Mouse (Mus musculus) gastrocnemius, adult 18-20 months (tissue): ENCODE results near the gene Wdr46. TPM values are rescaled to one million over a fixed set of nuclear protein-coding genes. Genes with fewer than 3 reads are reported as not detected.
A peak's percentile ranks its signal among the peaks of the same experiment; 100 is the strongest.

ENCODE experiments used
- DNase-seq: peaks from one replicate; pipeline ENCODE4 v3.0.0; 2021; ENCODE audit warnings: low spot score
- total RNA-seq, 2 experiments: library from RNA; stranded (reverse); gene quantifications; 2 replicates each; pipeline ENCODE4 v1.2.3; 2021

The Wdr46 gene
- total RNA-seq, 2 experiments from 2014 or later: 8.7 to 8.8 TPM

DNA sequence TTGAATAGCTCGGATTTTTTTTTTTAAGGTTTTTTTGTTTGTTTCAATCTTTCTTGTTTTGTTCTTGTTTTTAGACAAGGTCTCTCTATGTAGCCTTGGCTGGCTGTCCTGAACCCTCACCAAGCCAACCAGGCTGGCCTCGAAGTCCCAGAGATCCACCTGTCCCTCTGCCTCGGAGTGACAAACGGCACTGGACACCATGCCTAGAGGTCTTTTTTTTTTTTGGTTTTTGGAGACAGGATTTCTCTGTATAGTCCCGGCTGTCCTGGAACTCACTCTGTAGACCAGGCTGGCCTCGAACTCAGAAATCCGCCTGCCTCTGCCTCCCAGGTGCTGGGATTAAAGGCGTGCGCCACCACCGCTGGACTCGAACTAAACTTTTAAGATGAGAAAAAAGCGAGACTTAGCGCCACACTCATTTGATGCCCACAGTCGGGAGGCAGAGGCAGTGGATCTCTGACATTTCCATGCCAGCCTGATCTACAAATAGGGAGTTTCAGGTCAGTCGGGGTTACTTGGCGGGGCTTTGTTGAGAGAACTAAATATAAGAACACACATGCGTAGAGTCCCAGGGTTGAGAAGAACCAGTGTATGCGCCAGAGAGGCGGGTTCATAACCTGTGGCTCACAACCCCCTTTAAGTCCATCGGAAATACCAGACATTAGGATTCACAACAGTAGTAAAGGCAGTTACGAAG, 12.1 kb upstream of the Wdr46 start:
- no peak for DNase-seq

DNA sequence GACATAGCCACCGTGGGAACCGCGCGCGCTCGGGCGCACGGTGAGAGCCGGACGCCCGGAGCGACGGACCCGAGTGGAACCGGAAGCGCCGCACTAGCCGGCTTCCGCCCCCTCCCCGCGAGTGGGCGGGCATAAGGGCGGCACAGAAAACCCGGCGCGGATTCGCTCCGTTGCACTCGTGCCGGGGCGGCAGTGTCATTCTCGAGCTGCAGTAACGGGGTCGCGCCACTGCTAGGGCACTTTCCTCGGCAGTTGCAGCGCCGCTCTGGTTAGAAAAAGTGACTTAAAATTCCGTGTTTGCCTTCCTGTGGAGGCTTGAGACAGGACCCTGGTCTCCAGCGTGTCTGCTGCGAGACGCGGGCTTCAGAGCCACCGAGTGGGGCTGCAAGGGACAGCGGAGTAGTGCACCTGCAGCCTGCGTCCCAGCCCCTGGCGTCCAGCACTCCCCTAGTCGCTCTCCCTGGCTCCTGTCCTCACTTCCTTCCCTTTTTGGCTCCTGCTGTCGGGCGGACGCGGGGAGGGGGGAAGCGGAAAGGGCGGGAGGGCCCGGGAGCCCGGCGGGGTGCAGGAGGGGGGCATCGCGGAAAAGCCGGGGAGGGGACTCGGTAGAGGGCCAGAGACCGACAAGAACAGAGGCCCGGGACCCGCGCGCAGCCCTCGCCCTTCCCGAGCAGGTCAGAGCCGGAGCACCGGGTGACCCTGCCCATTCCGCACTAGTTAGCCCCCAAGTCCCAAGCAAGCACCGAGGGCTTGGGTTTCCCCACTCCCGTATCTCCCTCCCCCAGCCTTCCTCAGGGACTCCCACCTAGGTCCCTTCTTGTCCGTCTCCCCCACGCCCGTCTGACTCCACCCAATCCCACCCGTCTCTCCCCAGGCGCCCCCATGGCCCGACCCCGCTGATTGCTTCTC, 10.8 kb upstream of the Wdr46 start, which contains the start of gene Rgl2:
Gene Rgl2, plus strand, starts transcription at position 173 of the 909 bp plus-strand sequence.
- peak; percentile 92 for DNase-seq

DNA sequence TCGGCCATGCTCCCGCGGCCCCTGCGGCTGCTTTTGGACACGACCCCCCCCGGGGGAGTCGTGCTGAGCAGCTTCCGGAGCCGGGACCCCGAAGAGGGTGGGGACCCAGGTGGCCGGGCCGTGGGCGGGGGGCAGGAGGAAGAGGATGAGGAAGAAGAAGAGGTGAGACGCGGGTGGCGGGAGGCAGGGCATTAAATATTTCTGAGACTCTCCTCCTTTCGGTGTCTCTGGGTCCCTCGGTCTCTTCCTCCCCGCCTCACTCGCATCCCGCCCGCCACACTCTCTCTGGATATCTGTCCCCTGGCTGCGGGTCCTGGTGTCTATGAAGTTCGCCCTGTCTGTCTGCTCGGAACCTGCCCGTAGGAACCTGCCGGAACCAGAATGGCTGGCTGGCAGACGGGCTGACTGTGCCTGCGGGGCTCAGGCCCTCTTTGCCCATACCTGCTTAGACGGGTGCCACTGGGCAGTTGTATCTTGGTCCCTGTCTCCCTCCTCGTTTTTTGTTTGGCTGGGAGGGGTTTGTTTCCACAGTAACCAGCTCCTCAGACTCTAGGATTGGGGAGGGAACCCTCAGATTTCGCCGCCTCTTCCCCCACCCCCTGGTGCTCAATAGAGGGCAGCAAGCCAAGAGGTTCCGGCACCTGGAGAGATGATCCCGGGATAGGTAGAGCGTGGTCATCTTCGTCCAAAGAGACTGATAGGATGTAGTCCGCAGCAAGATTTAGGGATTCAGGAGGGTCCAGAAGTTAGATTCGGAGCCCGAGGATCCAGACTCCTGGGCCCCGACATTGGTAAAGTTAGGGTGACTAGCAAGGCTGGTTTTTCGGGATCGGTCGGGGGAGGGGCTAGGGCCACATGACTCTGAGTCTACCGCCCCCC, 9.9 kb upstream of the Wdr46 start:
- peak; percentile 53 for DNase-seq

DNA sequence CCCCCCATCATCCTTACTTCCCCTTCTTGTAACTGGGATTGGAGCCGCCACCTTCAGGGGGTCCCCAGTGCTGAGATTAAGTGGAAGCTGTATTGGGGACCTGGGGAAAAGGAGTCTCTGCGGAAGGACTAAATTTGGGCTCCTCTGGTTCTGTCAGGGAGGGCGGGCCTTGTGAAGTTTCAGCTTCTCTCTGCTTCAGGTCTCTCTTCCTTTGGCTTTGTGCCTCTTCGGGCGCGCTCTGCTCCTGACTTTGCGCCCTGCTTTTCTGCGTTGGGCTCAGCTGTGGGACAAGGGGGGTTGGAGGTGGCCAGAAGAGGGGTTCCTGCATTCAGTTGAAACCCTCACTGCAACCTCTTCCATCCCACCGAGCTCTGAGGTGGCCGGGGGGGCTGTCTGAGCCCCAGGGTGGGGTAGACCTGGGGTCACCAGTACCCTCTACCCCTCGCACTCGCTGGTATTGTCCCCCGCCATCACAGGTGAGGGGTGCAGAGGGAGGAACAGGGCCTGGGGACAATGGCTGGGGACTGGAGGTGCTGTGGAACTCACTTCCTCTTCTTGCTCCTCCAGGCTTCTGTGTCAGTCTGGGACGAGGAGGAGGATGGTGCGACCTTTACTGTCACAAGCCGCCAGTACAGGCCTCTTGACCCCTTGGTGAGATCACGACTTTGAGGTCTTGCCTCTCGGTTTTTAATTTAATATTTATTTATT, 9.1 kb upstream of the Wdr46 start:
- DNase-seq: no peak

DNA sequence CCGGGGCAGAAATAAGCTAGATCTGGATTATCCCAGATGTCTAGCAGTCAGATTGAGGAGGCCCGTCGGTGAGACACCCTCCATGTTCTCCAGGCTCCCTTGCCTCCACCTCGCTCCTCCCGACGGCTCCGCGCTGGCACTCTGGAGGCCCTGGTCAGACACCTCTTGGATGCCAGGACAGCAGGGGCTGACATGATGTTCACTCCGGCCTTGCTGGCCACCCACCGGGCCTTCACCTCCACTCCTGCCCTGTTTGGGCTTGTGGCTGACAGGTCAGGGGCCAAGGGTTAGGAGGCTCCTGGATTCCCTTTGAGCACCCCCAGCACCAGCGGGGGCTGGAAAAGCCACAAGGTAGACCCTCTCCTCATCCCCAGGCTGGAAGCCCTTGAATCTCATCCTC, 8.5 kb upstream of the Wdr46 start:
- DNase-seq: no peak

DNA sequence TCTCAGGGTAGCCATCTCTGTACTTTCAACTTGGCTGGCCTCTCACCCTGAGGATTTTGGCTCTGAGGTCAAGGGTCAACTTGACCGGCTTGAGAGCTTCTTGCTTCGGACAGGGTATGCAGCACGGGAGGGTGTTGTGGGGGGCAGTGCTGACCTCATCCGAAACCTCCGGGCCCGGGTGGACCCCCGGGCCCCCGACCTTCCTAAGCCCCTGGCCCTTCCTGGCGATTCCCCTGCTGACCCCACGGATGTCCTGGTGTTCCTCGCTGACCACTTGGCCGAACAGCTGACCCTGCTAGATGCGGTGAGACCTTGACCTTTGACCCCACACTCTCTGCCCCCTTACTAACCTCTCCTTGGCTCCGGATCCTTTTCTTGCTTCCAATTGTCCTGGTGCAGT, 8.0 kb upstream of the Wdr46 start:
- no peak for DNase-seq

DNA sequence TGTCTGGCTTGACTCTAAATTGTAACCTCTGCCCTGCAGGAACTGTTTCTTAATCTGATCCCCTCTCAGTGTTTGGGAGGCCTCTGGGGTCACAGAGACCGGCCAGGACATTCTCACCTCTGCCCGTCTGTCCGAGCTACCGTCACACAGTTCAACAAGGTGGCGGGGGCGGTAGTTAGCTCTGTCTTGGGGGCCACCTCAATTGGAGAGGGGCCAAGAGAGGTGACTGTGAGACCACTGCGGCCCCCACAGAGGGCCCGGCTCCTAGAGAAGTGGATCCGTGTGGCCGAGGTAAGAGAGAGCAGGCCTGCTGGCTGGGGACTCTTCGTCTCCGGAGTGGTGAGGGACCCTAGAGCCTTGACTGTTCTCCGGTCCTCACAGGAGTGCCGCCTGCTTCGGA, 7.5 kb upstream of the Wdr46 start:
- no peak for DNase-seq

DNA sequence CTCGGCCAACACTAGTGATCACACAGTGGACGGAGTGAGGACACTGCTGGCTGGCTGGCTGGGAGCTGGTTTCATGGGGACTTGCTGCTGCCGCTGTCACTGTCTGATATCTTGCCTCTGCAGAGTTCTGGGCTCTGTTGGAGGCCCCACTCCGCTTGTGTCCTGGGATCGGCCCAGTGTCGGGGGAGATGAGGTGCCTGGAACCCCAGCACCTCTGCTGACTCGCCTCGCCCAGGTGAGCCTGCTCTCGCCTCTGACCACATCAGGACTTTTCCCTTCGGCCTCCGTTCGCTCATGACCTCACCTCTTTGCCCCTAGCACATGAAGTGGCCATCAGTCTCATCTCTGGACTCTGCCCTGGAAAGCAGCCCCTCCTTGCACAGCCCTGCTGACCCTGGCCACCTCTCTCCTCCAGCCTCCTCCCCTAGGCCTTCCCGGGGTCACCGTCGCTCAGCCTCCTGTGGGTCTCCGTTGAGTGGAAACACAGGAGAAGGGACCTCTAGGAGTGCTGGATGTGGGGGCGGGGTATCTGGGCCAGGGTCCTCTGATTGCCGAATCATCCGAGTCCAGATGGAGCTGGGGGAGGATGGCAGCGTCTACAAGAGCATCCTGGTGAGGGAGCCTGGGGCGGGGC, 4.9 kb upstream of the Wdr46 start:
- no peak for DNase-seq

DNA sequence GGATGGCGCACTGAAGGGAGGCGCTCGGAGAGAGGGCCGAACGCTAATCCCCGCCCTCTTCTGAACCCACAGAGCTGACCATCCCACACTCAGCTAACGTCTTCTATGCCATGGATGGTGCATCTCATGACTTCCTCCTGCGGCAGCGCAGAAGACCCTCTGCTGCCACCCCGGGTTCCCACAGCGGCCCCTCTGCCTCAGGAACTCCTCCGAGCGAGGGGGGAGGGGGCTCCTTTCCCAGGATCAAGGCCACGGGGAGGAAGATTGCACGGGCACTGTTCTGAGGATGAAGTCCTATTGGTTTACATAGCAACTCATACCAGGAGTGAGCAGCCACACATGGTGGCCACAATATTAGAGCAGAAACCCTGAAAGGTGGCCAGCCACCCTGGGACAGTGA, 3.5 kb upstream of the Wdr46 start:
- DNase-seq: no peak

DNA sequence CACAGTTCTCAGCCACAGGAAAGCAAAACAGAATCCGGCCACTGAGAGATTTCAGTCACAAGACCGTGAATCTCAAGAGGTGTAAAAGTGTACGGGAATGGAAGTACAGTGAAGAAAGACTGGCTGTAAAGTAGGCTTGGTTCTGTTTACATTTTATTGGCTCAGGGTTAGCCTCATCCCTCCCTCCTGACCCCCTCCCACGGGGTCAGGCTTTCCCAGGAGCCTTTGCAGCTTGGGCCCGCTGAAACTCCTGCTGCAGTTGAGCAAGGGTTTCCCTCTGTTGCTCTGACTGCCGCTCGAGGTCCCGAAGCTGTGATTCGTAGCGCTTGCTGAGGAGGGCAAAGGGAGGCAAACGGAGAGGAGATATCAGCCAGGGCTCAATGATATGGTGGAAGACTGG, 1.7 kb upstream of the Wdr46 start:
- DNase-seq: no peak

DNA sequence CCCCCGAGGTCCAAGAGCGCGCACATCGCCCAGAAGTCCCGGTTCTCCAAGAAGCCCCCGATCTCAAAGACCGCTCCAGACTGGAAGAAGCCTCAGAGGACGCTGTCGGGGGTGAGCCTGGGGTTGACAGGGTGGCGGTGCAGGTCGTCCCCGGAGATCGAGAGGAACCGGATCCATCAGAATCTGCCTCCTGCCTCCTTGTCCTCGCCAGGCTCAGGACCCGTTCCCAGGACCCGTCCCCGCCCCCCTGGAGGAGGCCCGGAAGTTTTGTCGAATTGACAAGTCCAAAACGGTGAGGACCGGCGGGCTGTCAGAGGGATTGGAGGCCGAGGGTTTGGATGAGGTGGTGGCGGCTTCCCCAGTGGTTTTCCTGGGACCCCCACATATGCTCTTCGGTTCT, 521 bp downstream of the Wdr46 start:
- no peak for DNase-seq

DNA sequence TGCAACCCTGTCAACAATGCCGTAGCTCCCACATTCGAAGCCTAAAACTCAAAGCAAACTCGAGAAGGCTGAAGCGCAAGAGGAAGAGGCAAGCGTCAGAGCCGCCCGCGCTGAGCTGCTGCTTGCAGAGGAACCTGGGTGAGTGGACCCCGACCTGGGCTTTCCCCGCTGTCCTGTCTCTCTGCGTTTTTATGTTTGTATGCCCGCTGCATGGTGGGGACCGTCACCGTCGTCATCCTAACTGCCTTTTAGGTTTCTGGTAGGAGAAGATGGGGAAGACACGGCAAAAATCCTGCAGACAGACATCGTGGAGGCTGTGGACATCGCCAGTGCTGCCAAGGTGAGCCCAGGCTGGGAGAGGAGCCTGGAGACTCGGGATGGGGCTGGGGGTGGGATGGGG, 921 bp downstream of the Wdr46 start:
- no peak for DNase-seq

DNA sequence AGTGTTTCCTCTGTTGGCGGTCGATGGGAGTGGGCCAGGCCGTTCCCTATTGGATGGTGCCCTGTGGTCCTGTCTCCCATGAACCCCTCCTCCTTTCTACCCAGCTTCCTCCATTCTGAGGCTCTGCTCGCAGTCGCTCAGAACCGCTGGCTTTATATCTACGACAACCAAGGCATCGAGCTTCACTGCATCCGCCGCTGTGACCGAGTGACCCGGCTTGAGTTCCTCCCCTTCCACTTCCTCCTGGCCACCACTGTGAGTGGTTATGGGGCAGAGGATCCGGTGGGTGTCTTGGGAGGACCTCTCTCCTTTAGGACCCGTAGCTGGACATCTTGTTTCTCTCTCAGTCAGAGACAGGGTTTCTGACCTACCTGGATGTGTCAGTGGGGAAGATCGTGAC, 3.0 kb downstream of the Wdr46 start:
- DNase-seq: no peak

DNA sequence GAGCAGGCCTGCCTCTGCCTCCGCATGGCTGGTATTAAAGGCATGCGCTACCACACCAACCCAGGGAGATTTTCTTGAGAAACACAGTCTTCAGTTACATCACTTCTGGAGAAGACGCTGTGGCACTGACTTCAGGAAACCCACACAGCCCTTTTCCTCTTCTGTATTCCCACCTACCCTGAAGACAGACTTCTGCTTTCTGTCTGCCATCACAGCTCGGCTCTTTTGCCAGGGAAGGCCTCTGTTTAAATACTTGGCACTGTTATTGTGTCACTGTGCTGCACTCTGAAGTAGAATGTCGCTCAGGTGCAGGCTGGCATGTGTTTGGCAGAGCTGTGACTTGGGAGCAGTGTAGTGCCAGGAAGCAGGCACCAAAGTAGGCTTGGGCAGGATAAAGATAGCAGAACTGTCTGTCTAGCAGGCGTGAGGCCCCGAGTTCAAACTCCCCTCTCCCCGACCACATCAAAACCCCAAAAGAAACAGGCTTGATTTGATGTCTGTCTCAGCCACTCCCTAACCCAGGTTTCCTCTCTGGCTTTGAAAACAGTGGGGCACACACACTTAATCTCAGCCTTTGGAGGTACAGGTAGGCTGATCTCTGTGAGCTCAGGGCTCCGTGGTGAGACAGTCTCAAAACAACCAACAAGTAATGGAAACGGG, 7.1 kb downstream of the Wdr46 start:
- no peak for DNase-seq

DNA sequence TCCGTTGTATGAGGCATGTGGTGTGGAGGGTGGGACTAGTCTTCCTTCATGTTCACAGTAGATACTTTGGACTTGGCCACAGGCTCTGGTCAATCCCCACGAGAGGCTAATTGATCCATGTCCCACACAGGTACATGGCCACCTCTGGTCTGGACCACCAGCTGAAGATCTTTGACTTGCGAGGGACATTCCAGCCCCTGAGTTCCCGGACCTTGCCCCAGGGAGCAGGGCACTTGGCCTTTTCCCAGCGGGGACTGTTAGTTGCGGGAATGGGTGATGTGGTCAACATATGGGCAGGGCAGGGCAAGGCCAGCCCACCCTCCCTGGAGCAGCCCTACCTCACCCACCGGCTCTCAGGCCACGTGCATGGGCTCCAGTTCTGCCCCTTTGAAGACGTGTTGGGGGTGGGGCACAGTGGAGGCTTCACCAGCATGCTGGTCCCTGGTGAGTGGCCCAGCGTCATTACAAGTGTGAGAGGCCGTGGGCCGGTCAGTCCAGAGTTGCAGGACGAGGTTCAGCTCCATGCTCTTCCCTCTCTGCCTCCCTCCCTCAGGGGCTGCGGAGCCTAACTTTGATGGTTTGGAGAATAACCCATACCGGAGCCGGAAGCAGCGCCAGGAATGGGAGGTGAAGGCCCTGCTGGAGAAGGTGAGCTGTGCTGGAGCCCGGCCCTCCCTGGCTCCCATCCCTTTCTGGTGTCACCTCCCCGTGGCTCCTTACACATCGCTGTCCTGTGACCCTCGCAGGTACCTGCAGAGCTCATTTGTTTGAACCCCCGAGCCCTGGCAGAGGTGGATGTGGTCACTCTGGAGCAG, 7.8 kb downstream of the Wdr46 start:
- DNase-seq: no peak

DNA sequence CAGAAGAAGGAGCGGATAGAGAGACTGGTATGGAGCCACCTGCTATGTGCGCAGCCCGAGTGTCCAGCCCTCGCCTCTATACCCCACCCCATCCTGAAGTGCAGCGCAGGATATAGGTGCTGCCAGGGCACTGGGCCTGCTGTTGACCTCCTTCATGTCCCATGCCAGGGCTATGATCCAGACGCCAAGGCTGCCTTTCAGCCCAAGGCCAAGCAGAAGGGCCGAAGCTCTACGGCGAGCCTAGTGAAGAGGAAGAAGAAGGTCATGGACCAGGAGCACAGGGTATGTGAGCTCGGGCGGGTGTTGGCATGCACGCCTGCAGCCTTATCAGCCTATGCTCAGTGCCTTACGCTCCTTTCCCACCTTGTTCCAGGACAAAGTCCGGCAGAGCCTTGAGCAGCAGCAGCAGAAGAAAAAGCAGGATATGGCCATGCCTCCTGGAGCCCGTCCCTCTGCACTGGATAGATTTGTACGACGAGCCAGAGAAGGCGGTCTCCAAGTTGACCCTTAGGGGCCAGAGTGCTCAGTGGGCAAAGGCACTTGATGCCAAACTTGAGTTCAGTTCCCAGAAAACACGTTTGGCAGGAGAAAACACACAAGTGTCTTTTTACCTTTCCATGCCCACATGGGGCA, 8.6 kb downstream of the Wdr46 start:
- DNase-seq: no peak

DNA sequence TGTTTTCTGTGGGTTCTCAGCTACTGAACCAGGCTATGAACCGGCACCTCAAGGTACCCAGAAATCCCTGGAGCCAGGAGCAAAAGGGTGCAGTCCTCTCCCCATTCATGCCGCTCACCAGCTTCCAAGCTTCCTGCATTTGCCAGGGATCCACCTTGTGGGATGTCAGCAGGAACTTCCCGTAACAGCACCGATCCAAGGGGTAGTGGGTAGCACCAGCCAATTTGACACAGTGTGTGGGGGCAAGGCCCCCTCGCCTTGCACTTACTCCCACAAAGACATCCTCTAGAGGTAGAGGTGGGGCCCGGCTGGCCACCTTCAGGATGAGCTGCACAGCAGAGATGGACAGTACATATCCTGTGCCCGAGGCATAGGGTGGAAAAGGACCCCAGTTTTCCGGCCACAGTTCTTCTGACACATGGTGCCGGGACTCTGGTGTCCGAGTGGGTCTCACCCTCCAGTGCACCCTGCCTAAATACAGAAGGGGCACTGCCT, 9.7 kb downstream of the Wdr46 start:
- DNase-seq: no peak
